Mouse (Mus musculus) C2C12 (cell line): Measurements from ENCODE around the gene Pars2.

ENCODE experiments used
- MAX ChIP-seq: IDR thresholded peaks from one replicate; pipeline ENCODE4 v1.6.1; 2011; ENCODE audit warnings: mild to moderate bottlenecking, control low read depth
- MYOG ChIP-seq: IDR thresholded peaks from one replicate; pipeline ENCODE4 v1.6.1; 2011; ENCODE audit not compliant: control insufficient read depth, insufficient read length; ENCODE audit errors: extremely low read depth

DNA sequence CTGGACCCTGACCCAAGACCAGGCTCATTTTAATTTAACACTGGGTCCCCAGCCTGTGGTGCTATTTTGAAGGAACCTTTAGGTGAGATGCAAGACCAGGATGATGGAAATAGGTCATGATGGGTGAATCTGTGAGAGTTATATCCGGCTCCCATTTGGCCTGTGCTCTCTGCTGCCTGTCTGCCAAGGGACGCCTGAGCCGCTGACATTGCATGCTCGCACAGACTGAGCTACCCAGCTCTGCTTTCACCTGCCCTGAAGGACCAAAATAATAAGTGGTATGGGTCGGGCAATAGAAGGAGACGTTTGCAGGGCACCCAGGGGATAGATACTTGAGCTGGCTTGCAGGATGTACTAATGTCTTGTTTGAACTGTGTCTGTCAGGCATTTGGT lies 6.7 kb upstream of the Pars2 start:
- no peak for TF ChIP-seq MAX
- TF ChIP-seq MYOG: no peak
